Mouse (Mus musculus): ENCODE results near the gene Batf2. TPM values are rescaled to one million over a fixed set of nuclear protein-coding genes. Genes with fewer than 3 reads are reported as not detected.

The Batf2 gene
- total and polyA plus RNA-seq, 3 experiments, result not detected

DNA sequence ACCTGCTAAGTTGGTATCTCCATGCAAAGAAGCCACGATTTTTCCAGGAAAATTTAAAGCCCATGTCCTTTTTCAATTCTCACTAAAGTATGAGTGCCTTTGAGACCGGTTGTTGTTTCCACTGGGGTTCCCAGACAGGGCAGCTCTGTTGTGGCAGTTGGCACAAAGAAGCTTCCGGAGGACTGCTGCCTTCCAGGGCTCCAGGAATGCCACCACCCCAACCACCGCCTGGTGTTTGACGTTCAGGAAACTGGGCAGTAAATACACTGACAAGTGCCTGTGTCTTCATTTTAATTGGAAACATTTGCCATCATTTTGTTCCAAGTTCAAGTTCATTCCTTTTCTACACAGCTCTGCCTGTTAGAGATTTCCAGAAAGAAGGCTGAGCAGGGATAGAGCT is 65.9 kb downstream of the Batf2 start:
- DNase-seq (ENCODE audit: extremely low read depth), result no peak
- no peak overlapping the region for H3K27ac ChIP-seq (ENCODE audit: insufficient read depth, low read depth)
- in situ Hi-C loops (cut with MboI; ENCODE audit: low pct_ligation_motif_present, low pct_unique_long_range_greater_than_20kb, low sequenced_read_pairs) (no loop called here), dilution Hi-C loops (cut with MboI; ENCODE audit: extremely low pct_ligation_motif_present, extremely low pct_unique_long_range_greater_than_20kb, low sequenced_read_pairs) (no loop called here)
- no peaks in the 10 kb centered on the region for H3K27me3 ChIP-seq (replicated peaks)
- H3K36me3 ChIP-seq (replicated peaks in 1 of 2; ENCODE audit: control insufficient read depth in 1 of 2, insufficient read depth in 1 of 2, low read length in 1 of 2), result no peaks in the 10 kb centered on the region
- no peak overlapping the region for H3K9ac ChIP-seq (ENCODE audit: insufficient read depth, low read depth)
- H3K4me1 ChIP-seq (ENCODE audit: control insufficient read depth in 1 of 2, insufficient read depth in 2 of 2), result peaks cover 0 to 7% of the 10 kb centered on the region in 2 experiments; a peak in 1 of 4 replicates
- TF ChIP-seq TBP (conservative IDR thresholded peaks at IDR 0.05; ENCODE audit: low read depth, low read length) (no peak), POLR2AphosphoS2 (IDR thresholded peaks at IDR 0.05; ENCODE audit: low read depth, low read length) (no peak)
- no peak overlapping the region for H3K4me2 ChIP-seq (ENCODE audit: insufficient read depth, low read depth, poor library complexity, severe bottlenecking)
- no peaks in the 10 kb centered on the region for H3K9me3 ChIP-seq (replicated peaks; ENCODE audit: low read length)
- no peak overlapping the region for H3K4me3 ChIP-seq (replicated peaks in 1 of 3; ENCODE audit: low read depth in 2 of 3, low read length in 2 of 3, poor library complexity in 1 of 3)
- H3K79me2 ChIP-seq (replicated peaks; ENCODE audit: control insufficient read depth, extremely low read depth, insufficient read depth, poor library complexity, severe bottlenecking), result no peaks in the 10 kb centered on the region

DNA sequence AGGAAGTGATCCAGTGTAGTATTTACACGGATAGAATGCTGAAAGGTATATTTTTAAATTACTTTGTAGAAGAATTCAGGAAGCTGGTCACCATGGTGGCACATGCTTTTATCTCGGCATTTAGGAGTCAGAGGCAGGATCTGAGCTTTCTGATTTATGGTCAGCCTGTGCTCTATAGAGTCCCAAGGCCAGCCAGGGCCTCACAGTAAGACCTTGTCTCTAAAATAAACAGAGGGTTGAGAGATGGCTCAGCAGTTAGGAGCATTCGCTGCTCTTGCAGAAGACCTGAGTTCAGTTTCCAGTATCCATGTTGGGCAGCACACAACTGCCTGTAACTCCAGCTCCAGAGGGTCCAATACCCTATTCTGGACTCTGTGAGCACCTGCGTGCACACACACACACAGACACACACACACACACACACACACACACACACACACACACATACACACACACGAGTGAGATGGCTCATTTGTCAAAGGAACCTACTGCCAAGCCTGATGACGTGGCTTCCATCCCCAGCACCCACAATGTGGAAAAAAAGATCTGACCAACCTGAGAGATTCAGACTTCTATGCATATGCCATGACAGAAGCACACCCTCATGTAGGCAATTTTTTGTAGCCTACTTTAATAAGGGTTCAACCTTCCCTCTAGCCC is 75.4 kb downstream of the Batf2 start:
- Histone ChIP-seq H3K27me3 (replicated peaks) (no peaks in the 10 kb centered on the region), H3K4me3 (replicated peaks in 1 of 3; ENCODE audit: low read depth in 2 of 3, low read length in 2 of 3, poor library complexity in 1 of 3) (no peak overlapping the region), H3K79me2 (replicated peaks; ENCODE audit: control insufficient read depth, extremely low read depth, insufficient read depth, poor library complexity, severe bottlenecking) (no peaks in the 10 kb centered on the region), H3K4me2 (ENCODE audit: insufficient read depth, low read depth, poor library complexity, severe bottlenecking) (no peak overlapping the region), H3K36me3 (replicated peaks in 1 of 2; ENCODE audit: control insufficient read depth in 1 of 2, insufficient read depth in 1 of 2, low read length in 1 of 2) (no peaks in the 10 kb centered on the region), H3K27ac (ENCODE audit: insufficient read depth, low read depth) (no peak overlapping the region), H3K9me3 (replicated peaks; ENCODE audit: low read length) (no peaks in the 10 kb centered on the region), H3K9ac (ENCODE audit: insufficient read depth, low read depth) (no peak overlapping the region), H3K4me1 (ENCODE audit: control insufficient read depth in 1 of 2, insufficient read depth in 2 of 2) (peaks cover 11 to 21% of the 10 kb centered on the region in 2 experiments)
- dilution Hi-C loops (cut with MboI; ENCODE audit: extremely low pct_ligation_motif_present, extremely low pct_unique_long_range_greater_than_20kb, low sequenced_read_pairs) (no loop called here), in situ Hi-C loops (cut with MboI; ENCODE audit: low pct_ligation_motif_present, low pct_unique_long_range_greater_than_20kb, low sequenced_read_pairs) (no loop called here)
- TF ChIP-seq ELF1 (IDR thresholded peaks at IDR 0.05; ENCODE audit: low read depth, low read length) (no peak), MAX (IDR thresholded peaks at IDR 0.05; ENCODE audit: low read length) (no peak), ETS1 (conservative IDR thresholded peaks at IDR 0.05; ENCODE audit: low read depth, low read length) (no peak), ZKSCAN1 (IDR thresholded peaks at IDR 0.05; ENCODE audit: borderline replicate concordance, low read depth, low read length) (no peak), PAX5 (IDR thresholded peaks at IDR 0.05; ENCODE audit: low read length) (no peak), CTCF (conservative IDR thresholded peaks at IDR 0.05 in 1 of 2, IDR thresholded peaks at IDR 0.05 in 1 of 2; ENCODE audit: low read depth in 2 of 2, low read length in 2 of 2) (no peak), CHD2 (IDR thresholded peaks at IDR 0.05; ENCODE audit: low read length) (no peak), RAD21 (IDR thresholded peaks at IDR 0.05; ENCODE audit: low read depth, low read length) (no peak), NELFE (IDR thresholded peaks at IDR 0.05; ENCODE audit: low read depth, low read length) (no peak), IRF4 (IDR thresholded peaks at IDR 0.05; ENCODE audit: low read depth, low read length) (no peak), KAT2A (IDR thresholded peaks at IDR 0.05; ENCODE audit: insufficient replicate concordance, low read length) (no peak), USF1 (IDR thresholded peaks at IDR 0.05; ENCODE audit: low read depth, low read length) (no peak), MAFK (IDR thresholded peaks at IDR 0.05; ENCODE audit: insufficient replicate concordance, low read length) (no peak), HCFC1 (IDR thresholded peaks at IDR 0.05; ENCODE audit: low read depth, low read length) (no peak), CHD1 (IDR thresholded peaks at IDR 0.05; ENCODE audit: low read depth, low read length) (no peak), E2F4 (IDR thresholded peaks at IDR 0.05; ENCODE audit: insufficient replicate concordance, low read depth, low read length) (no peak), MEF2A (IDR thresholded peaks at IDR 0.05; ENCODE audit: borderline replicate concordance, low read depth, low read length) (no peak), MAZ (IDR thresholded peaks at IDR 0.05; ENCODE audit: low read depth, low read length) (no peak), MXI1 (IDR thresholded peaks at IDR 0.05; ENCODE audit: low read depth, low read length) (no peak), SIN3A (IDR thresholded peaks at IDR 0.05; ENCODE audit: low read length) (no peak)
- no peak for DNase-seq (ENCODE audit: extremely low read depth)
